Mouse (Mus musculus): ENCODE measurements around the gene Stard5.

Gene Stard5

DNA sequence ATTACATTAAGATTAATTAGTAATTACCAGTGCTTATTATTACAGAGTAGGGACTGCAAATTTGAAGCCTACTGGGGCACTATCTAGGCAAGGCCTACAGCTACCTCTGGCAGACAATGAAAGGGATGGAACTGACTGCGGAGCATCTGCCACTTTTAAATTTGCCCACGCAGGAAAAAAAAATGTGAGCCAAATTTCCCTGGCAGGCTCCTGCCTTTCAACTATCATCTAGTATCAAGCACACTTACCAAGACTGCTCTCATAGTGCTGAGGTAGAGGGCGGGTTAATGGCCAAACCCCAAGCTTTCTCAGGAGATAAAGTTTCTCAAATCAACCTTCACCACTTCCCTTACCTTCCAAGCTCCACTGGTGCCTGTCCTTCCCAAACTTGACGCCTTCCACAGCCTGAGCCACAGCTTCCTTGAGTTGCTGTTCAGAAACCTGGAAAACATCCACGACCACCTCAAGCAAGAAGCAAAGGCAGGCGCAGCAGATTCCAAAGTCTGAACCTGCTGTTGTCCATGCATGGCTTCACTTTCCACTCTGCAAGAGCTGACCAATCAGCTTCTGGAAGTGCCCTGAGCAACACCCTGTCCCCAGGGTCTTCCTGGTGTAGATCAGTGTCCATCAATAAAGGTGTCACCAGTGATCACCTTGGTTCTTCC is 31.1 kb downstream of the Stard5 start:
- no peak for DNase-seq (ENCODE audit: low read depth, low spot score)

DNA sequence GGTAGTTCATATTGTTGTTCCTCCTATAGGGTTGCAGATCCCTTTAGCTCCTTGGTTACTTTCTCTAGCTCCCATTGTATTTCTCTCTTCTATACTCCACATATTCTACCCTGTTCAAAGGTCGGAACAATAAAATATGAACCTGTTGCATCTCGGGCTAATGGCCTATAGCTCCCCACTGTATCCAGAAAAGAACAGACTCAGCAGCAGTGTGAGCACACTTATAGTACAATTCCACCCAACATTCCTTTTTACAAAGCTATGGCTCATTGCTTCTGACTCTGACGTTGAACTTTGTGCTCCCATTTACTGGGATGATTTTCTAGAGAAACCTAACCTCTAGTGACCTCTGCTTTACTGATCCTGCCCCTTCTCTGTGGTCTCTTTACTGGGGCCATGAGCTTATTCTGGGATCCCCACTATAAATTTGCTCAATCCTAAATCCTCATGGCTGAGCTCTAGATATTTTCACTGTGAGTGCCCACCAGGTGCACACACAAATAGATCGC is 34.4 kb downstream of the Stard5 start:
- no peak for DNase-seq (ENCODE audit: low read depth, low spot score)

DNA sequence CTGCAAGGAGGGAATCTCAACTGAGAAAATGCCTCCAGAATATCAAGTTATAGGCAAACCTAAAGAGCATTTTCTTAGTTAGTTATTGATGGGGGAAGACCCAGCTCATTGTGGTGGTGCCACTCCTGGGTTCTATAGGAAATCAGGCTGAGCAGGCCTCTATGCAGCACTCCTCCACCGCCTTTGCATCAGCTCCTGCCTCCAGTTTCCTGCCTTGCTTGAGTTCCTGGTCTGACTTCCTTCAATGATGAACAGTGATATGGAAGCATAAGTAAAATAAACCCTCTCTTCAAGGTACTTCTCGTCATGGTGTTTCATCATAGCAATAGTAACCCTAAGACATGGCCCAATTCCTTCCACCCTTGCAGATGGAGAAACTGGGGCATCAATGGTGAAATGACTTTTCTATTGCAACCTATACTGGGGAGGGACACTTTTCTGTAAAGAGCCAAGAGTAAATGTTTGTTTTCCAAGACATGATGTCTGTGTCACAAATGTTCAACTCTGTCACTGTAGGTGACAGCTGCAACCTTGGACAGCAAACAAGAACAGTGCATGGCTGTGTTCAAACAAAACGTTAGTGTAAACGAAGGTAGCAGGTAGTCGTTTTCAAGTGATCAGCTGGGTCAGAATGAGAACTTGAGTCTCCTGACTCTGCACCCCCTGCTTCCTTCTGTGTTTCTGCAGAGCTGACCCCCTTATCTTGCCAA is 36.3 kb downstream of the Stard5 start:
- DNase-seq (ENCODE audit: low read depth, low spot score) = no peak

DNA sequence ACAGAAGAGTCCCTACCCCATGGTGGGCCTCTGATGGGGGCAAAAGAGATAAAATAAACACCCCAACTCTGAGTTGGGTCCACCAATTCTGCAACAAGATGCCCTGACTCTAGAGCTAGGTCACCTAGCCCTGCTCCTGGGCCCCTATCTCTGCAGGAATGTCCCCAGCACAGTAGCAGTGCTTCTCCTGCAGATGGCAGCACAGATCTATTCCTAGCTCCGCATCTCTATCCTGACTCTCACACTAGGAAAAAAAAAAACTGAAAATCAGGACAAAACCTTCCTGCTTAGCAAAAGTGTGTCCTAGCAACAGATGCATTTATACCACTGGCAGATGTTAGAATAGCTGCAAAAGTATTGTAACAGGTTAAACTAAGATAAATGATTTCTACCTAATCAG is 37.0 kb downstream of the Stard5 start:
- no peak for DNase-seq (ENCODE audit: low read depth, low spot score)

DNA sequence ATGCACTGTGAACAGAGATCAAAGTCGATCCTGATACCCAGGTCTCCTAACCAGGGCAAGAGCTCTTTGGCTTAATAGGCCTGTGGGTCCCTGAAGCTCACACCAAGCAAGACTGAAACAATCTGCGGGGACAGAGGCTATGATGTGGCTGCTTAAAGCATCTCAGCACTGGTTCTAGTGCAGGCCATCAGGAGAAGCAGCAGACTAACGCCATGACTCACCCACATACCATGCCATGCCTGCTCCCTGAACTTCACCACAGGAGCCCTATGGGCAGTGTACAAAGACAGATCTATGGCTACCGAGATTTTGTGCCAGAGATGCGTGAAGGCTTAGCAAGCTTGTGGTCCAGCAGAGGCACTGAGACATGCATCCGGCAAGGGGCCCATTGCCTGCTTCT is 39.8 kb downstream of the Stard5 start:
- DNase-seq (ENCODE audit: low read depth, low spot score) = no peak

DNA sequence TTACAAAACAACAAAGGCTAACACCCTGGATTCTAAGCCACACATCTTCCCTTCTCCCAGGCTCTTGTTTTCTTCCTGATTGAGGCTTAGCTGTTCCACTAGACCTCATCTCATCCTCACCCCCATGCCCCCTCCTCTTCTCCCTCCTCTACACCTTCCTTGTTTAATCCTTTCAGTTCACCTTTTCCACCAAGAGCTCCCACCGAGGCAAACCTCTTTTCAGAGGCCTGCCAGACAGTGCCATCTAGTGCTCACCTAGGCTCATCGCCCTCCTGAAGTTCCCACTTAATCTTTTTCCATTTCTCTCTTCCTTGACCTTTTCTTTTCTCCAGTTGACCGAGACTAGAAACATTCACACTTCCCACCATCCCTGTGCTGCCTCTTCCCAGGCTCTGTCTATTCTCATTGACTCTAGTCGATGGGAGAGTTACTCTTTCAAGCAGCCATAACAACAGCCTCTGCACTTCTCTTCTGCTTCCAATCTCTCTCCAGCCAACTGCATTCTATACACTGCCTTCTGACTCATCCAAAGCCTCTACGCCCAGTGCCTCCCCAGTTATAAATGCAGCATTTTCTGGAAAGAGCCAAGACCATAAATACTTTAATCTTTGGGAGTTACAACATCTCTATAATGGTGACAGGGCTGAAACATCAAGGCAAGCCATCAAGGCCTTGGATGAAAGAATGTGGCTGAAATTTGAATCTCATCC is 43.9 kb downstream of the Stard5 start:
- peak; percentile 64 for DNase-seq (ENCODE audit: low read depth, low spot score)

DNA sequence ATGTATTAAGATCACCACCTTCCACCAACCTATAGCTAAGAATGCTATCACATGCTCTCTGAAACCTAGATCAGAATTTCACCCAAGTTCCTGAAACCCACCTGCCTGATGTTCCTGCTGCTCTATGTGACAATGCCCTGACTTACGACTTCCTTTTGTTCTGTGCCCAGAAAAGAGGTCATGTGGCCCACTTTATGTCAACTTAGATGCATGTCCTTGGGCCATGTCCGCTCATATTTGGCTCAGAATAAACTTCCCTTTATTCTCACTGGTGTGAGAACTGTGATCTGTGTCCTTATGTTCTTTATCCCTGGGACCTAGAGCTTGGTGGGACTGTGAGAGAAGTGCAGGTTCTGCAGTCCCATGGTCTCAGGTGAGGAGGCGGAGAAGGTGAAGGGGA is 45.5 kb downstream of the Stard5 start:
- DNase-seq (ENCODE audit: low read depth, low spot score) = no peak

DNA sequence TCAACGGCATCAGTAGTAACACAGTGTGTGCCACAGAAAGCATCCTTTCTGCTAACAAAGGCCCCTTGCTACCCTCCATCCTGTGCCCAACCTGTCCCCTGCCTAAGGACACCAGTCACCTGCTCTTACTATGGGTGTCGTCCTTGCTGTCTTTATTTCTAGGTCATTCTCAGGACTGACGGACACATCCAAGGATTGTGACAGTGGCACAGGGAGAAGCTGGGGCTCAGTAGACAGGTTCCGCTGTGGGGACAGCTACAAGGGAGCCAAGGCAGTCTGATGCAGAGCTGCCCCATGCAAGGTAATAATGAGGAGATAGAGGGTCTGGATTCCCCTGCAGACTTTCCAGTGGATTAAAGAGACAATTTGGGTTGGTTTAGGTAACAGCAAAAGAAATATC is 46.7 kb downstream of the Stard5 start:
- DNase-seq (ENCODE audit: low read depth, low spot score) = no peak

DNA sequence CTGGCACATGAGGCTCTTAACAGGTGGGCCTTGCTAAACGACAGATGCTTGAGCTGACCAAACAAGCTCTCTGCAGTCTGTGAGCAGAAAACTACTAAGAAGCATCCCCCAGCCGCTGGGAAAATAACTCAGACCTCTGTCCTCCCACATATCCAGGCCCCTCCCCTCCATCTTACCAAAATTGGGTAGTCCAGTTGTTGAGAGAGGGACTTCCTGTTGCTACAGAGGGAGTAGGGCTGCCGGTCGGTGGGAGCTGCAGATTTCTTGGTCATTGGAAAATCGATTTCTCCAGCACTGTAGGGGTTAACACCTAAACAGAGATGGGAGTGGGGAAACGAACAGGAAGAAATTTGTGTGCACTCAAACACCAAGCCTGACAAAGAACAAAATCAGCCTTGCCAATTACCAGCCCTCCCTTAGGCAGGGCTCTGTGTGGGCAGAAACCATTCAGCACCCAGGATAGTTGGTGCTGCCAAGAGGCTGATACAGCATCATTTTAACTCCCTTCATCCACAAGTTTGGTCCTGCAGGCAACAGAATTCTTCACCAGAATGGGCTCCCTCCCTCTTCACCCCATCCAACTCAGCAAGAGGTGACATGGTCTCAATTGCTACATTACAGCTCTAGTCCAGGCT is 51.0 kb downstream of the Stard5 start:
- DNase-seq (ENCODE audit: low read depth, low spot score) = no peak

DNA sequence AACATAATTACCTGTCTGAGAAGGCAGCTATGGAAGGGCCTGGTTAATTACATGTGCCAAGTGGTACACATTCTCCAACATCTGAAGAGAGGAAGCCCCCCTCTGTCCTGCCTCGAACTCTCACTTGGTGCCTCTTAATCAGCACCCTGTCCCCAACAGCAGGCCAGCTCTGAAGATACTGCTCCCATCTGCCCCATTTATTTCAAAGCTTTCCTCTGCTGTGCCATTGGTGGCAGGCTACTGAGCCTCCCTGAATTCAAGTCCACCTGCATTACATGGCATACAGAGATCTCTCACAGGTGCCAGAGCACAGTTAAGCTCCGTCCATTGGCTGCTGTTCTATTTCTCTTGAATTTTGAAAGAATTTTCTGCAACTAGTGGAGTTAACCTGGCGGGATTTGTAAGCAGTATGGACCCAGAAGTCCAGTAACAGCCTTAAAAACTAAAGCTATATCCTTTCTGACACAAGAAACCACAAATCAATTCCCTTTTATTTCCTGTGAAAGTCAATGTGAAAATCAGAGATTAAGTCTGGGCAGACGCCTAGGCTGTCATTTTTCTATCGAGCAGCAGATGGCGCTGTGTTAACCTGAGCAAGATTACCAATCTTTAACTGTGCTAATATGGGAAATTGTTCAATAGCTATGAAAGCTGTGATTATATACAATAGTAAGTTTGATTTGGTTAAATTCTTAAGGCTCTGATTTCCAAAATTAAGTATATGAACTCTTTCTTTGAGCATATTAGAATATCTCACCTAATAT is 63.9 kb downstream of the Stard5 start:
- DNase-seq (ENCODE audit: low read depth, low spot score) = peak; percentile 44

DNA sequence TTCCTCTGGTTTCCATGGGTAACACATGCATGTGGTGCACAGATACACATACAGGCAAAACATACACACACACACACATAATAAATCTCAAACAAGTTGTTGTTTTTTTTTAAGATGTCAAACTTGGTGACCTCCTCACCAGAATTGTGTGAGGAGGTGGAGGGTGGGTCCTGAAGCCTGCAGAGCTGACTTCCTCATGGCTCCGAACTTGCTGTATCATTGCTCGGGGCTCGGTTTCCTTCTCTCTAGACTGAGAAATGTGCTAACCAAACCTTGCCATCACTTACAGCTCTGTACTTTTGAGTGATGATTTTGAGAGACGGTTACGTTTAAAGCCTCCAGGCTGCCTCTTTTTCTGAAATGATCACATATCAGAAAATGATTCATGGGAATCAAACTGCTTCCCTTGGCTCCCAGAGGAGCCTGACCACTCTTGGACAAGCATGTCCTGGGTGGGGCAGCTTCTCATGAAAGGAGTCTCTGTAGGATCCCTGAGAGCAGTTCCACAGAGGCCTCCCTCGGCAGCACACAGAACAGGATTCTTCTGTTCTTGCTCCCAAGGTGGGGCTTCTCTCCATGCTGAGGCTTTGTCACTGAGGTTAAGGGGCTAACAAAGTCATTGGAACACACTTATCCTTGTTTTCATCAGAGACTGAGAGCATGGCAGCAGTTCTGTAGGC is 67.4 kb downstream of the Stard5 start:
- DNase-seq (ENCODE audit: low read depth, low spot score) = no peak
